Mouse (Mus musculus): ENCODE measurements around the gene Cdc42ep2. TPM values are rescaled to one million over a fixed set of nuclear protein-coding genes. Genes with fewer than 3 reads are reported as not detected.
"Not testable (repeated sequence)": the region's sequence is repeated elsewhere in the genome, so short reads cannot be mapped to it uniquely, and the experiment has no call there.

Gene Cdc42ep2
- polyA plus RNA-seq, 1 experiment from 2014 or later = 7.5 TPM

DNA sequence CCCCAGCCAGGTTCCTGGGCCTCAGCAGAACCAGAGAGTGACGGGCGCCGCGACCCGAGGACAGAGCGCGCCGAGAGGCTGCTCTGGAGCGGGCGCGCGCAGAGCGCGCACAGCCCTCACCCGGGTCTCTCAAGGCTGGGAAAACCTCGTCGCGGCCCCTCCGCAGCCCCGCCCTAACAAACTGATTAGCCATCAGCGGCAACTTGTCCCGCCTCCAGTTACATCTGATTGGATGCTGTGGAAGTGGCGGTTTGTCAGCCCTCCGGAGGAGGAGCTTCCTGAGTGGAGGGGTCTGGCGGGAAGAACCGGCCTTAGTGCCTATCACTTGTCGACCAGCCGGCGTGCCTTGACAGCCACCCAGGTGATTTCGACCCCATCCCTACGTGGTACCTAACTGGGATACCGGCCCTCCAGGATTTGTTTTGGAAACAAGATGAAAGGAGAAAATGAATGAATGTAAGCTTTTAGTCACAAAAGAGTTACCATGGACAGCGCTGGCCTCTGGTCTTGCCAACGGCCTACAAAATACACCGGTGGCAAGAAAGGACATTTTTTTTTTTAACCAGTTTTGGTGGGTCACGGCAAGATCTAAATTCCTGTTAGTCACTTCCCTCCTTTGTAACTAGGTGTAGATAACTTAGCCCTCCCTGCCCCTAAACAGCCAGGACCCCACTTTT, 30.5 kb downstream of the Cdc42ep2 start, which contains the start of gene Tigd3:
TSS of gene Tigd3 (minus strand) at position 148 of the 677 bp plus-strand sequence.
- H3K4me1 ChIP-seq (replicated peaks) = peaks cover 36% of the 10 kb centered on the region
- H3K4me3 ChIP-seq (replicated peaks) = peak within 1 kb of the TSS; percentile 50
- H3K9me3 ChIP-seq = no peaks in the 10 kb centered on the region
- H3K4me2 ChIP-seq (replicated peaks) = peak within 1 kb of the TSS; percentile 84
- H3K27ac ChIP-seq = peak within 1 kb of the TSS; percentile 70
- no peaks in the 10 kb centered on the region for H3K27me3 ChIP-seq
- H3K36me3 ChIP-seq = peaks cover 46% of the 10 kb centered on the region
- peak within 1 kb of the TSS; percentile 75 for H3K9ac ChIP-seq (replicated peaks)
- 4% methylated on average over 36 of the region's 36 CpGs for WGBS
- ATAC-seq = peak; percentile 97

DNA sequence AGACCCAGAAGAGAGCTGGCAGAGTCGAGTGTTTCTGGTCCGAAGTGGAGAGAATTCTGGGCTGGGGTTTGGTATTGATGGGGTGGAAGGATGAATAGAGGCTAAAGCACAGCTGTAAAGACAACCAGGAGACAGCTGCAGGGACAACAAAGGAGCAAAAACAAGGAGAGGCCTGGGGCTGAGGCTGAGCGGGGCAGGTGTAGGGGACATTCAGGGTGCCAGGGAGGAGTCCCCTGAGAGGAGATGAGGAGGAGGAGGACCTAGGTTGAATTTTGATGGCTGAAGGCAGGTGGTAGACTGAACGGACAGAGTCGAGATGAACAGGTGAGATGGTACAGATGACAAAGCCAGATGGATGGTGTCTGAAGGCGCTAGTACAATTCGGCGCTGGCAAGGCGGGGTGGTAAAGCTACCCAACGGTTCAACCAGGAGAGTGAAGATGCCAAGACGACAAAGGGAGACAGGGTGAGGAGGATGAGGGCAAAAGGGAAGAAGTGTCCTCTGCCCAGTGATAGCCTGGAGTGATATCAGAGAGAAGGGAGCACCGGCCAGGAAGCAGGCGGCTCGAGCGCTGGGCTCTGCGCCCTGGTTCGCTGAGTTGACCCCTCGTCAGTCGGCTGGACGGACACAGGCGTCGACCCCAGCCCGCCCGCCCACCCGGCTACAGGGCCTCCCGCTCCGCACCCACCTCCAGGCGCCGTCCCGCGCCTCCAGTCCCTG, 31.2 kb downstream of the Cdc42ep2 start:
- WGBS = 7% methylated on average over 31 of the region's 31 CpGs
- Histone ChIP-seq H3K27me3 (no peaks in the 10 kb centered on the region), H3K4me3 (replicated peaks) (peak overlapping the region; percentile 50), H3K4me2 (replicated peaks) (peak overlapping the region; percentile 84), H3K4me1 (replicated peaks) (peaks cover 36% of the 10 kb centered on the region), H3K36me3 (peaks cover 42% of the 10 kb centered on the region), H3K9ac (replicated peaks) (peak overlapping the region; percentile 75), H3K27ac (peak overlapping the region; percentile 70), H3K9me3 (no peaks in the 10 kb centered on the region)
- ATAC-seq = no peak; the same call in 1 of the 2 replicates

DNA sequence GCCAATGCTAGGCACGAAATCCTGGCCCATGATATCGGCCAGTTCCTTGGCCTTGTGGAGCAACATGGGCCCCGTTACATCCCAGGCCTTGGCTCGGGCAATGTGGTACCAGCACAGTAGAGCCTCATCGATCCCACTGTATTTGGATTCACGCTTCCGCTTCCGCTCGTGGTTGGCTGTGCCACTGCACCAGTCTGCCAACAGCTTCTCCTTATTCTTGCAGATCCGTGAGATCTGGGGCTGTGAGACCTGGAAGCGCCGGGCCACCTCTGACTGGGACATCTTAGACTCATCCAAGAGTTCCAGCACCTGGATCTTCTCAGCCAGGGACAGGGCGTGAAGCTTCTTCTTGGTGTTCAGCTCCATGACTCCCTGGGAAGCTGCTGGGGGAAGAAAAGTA, 31.9 kb downstream of the Cdc42ep2 start:
- Histone ChIP-seq H3K27me3 (no peaks in the 10 kb centered on the region), H3K4me3 (replicated peaks) (peak overlapping the region; percentile 50), H3K4me2 (replicated peaks) (peak overlapping the region; percentile 84), H3K9me3 (no peaks in the 10 kb centered on the region), H3K9ac (replicated peaks) (peak overlapping the region; percentile 75), H3K36me3 (peaks cover 36% of the 10 kb centered on the region), H3K27ac (0 out of 2 replicates have a peak overlapping the region, but pooled peaks have one; percentile 70), H3K4me1 (replicated peaks) (peaks cover 36% of the 10 kb centered on the region)
- 93% methylated on average over 13 of the region's 13 CpGs for WGBS
- no peak for ATAC-seq

DNA sequence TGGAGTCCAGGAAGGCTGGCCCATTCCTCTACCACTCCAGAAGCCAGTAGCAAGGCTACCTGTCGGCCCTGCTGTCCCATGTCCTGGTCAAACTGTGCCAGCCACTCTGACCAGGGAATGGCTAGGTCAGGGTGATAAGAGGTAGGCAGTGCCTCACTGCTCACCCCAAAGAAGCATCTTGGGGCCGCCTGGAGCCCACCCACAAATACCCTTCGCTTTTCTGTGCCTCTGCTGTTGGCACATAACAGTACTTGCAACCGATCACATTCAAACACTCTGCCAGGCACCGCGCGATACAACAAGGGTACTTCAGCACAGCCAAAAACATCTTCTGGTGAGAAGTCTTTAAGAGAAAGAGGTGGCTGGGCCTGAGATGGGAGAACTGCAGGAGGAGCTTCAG, 32.4 kb downstream of the Cdc42ep2 start:
- ATAC-seq = no peak
- peaks cover 36% of the 10 kb centered on the region for H3K4me1 ChIP-seq (replicated peaks)
- H3K4me2 ChIP-seq (replicated peaks) = peak overlapping the region; percentile 84; the same call in 1 of the 2 replicates
- no peak overlapping the region for H3K27ac ChIP-seq
- no peaks in the 10 kb centered on the region for H3K27me3 ChIP-seq
- peak overlapping the region; percentile 50 for H3K4me3 ChIP-seq (replicated peaks)
- peaks cover 31% of the 10 kb centered on the region for H3K36me3 ChIP-seq
- no peak overlapping the region; the same call in 1 of the 2 replicates for H3K9ac ChIP-seq (replicated peaks)
- 90% methylated on average over 7 of the region's 7 CpGs for WGBS
- H3K9me3 ChIP-seq = no peaks in the 10 kb centered on the region

DNA sequence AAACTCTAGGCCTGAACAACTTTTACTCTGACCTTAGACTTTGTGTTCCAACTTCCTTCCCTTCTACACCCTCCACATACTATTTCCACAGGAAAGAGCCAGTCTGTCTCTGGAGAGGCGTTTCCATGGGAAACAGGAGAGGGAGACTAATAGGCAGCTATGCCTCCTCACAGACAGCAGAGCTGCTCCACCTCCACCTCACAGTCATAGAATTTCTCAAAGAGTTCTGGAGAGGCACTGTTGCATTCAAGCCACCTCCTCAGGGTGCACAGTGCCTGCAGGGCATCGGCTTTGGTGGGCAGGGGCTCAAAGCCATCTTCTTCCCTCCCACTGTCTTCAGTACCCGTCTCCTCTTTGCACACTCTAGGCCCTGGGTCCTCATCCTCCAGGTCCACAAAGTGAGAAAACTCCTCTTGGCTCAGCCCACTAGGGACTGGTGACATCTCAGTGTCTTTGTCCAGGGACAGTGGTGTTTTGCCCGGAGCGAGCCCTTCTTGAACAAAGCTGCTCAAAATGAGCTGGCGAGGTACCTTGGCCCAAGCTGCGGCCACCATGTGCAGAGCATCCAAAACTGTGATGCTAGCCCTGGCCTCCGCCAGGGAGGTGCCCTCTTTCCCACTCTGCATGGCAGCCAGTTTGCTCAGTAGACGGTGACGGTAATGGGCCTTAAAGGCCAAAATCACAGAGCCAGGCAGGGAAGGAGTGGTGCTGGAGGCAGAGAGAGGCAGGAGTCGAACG, 32.9 kb downstream of the Cdc42ep2 start:
- Histone ChIP-seq H3K36me3 (peaks cover 27% of the 10 kb centered on the region), H3K4me1 (replicated peaks) (peaks cover 36% of the 10 kb centered on the region), H3K4me2 (replicated peaks) (peak overlapping the region; percentile 84; the same call in 1 of the 2 replicates), H3K9ac (replicated peaks) (no peak overlapping the region; the same call in 1 of the 2 replicates), H3K27ac (no peak overlapping the region), H3K27me3 (no peaks in the 10 kb centered on the region), H3K9me3 (no peaks in the 10 kb centered on the region), H3K4me3 (replicated peaks) (no peak overlapping the region)
- no peak for ATAC-seq
- WGBS = 92% methylated on average over 12 of the region's 12 CpGs

DNA sequence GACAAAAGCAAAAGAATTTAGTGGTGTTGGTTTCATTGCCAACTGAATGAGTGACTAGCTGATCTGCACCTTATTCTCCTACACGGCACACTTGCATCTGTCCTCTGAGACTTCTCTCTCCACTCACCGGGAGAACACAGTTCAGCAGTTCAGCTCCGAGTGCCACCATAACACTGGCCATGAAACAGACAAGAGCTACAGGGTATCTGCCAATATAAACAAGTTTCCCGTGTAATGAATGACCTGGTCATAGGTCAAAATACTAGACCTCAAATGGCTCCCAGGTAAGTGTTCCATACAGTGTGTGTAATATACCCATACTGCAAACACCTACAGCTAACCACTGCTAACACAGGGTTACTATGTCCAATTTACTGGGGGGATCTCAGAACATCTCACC, 35.4 kb downstream of the Cdc42ep2 start:
- peaks cover 30% of the 10 kb centered on the region for H3K4me1 ChIP-seq (replicated peaks)
- ATAC-seq = no peak
- no peak overlapping the region for H3K4me2 ChIP-seq (replicated peaks)
- WGBS = 73% methylated on average over 4 of the region's 4 CpGs
- H3K9ac ChIP-seq (replicated peaks) = no peak overlapping the region
- H3K27me3 ChIP-seq = no peaks in the 10 kb centered on the region
- peaks cover 16% of the 10 kb centered on the region for H3K36me3 ChIP-seq
- H3K9me3 ChIP-seq = no peaks in the 10 kb centered on the region
- H3K4me3 ChIP-seq (replicated peaks) = no peak overlapping the region
- H3K27ac ChIP-seq = no peak overlapping the region

DNA sequence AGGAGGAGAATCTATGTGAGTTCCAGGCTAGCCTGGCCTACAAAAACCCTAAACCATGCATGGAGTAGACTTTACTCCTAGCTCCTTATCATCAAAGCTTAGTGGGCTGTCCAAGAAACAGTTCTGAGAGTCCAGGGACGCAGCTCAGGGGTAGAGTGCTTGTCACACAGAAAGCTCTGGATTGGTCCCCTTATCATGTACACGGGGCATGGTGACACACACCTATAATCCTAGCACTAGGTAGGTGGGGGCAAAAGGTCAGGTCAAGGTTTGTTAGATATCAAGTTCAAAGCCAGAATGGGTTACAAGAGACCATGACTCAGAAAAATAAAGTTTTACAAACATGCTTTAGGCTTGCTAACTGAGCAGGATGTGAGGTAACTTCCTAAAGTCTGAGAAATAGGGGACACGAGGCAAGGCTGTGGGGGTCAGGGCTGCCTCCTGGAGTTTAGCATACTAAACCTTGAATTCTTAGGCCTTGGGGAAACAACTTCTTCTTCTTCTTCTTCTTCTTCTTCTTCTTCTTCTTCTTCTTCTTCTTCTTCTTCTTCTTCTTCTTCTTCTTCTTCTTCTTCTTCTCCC, 37.3 kb downstream of the Cdc42ep2 start:
- Histone ChIP-seq H3K4me2 (replicated peaks) (no peak overlapping the region), H3K9me3 (no peaks in the 10 kb centered on the region), H3K27me3 (no peaks in the 10 kb centered on the region), H3K4me1 (replicated peaks) (peaks cover 17% of the 10 kb centered on the region), H3K9ac (replicated peaks) (no peak overlapping the region), H3K4me3 (replicated peaks) (no peak overlapping the region), H3K36me3 (peaks cover 10% of the 10 kb centered on the region), H3K27ac (no peak overlapping the region)
- no peak for ATAC-seq
- WGBS = 84% methylated on average over 3 of the region's 3 CpGs

DNA sequence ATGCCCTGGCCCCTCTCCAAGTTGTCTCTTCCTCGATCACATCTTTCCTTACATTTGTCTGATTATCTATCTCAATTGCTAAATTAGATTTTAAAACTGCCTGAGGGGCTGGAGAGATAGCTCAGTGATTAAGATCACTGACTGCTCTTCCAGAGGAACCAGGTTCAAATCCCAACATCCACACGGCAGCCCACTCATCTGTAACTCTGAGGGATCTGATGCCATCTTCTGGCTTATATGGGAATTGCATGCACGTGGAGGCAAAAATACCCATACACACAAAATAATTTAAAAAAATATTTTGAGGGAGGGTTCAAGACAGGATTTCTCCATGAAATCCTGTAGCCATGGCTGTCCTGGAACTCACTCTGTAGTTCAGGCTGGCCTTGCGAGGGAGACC, 38.8 kb downstream of the Cdc42ep2 start:
- Histone ChIP-seq H3K9ac (replicated peaks) (no peak overlapping the region), H3K4me1 (replicated peaks) (peaks cover 6% of the 10 kb centered on the region; the same call in 1 of the 2 replicates), H3K9me3 (no peaks in the 10 kb centered on the region), H3K27ac (no peak overlapping the region), H3K4me3 (replicated peaks) (no peak overlapping the region), H3K36me3 (no peaks in the 10 kb centered on the region), H3K4me2 (replicated peaks) (no peak overlapping the region), H3K27me3 (no peaks in the 10 kb centered on the region)
- ATAC-seq = no peak
- 62% methylated on average over 4 of the region's 4 CpGs for WGBS

DNA sequence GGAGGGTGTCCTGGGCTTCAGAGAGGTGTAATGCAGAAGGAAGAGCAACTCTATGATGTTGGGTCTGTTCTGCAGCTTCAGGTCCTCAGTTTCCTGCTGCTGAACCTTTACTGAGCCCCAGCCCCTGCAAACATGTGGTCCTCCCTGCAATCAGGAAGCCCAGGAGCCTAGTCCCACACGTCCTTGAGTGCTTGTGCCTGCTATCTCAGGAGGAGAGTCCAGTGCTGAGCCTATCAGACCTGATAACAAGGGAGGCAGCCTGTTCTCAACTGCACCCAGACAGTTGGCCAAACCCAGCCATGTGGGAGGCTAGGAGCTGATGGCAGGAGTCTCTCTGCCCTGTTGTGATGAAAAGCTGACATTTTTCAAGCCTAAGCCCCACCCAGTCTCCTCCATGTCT, 40.7 kb downstream of the Cdc42ep2 start:
- Histone ChIP-seq H3K27ac (no peak overlapping the region), H3K4me3 (replicated peaks) (no peak overlapping the region), H3K4me2 (replicated peaks) (no peak overlapping the region), H3K9ac (replicated peaks) (no peak overlapping the region), H3K27me3 (no peaks in the 10 kb centered on the region), H3K36me3 (no peaks in the 10 kb centered on the region), H3K4me1 (replicated peaks) (no peaks in the 10 kb centered on the region), H3K9me3 (no peaks in the 10 kb centered on the region)
- 78% methylated on average over 1 of the region's 1 CpGs for WGBS
- no peak for ATAC-seq

DNA sequence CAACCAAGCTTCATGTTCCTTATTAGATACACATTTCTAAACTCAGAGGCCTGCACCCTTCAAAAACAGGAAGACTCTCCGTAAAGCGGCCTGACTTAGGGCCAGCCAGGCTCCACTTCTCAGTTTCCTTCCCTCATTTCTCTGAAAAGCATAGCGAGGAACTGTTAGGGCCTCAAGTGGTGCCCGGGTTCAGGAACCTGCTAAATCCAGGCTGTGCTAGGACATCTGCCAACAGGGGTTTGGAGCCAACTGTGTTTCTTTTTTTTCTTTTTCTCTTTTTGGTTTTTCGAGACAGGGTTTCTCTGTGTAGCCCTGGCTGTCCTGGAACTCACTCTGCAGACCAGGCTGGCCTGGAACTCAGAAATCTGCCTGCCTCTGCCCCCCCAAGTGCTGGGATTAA, 42.5 kb downstream of the Cdc42ep2 start:
- H3K4me3 ChIP-seq (replicated peaks); H3K4me1 ChIP-seq (replicated peaks); ATAC-seq; H3K9me3 ChIP-seq; H3K9ac ChIP-seq (replicated peaks); H3K4me2 ChIP-seq (replicated peaks); H3K36me3 ChIP-seq; H3K27ac ChIP-seq; H3K27me3 ChIP-seq: not testable (repeated sequence)
- 87% methylated on average over 5 of the region's 5 CpGs for WGBS

DNA sequence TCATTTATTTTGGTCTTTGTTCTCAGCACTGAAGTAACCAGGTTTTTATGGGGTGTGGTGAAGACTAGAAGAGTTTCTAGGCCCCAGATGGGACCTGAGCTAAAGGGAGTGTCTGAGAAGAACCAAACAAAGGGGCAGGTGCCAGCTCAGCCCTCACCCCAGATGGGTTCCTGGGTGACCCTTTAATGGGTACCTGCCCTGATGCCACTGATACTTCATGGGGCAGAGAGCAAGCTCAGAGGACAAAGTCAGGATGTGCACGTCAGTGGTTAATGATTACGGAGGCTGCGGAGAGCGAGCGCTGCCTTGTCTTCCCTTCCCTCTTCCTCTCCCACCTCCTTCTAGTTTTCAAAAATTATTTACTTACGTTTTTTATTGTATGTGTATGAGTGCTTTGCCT, 43.5 kb downstream of the Cdc42ep2 start:
- H3K27me3 ChIP-seq = no peaks in the 10 kb centered on the region
- no peak overlapping the region for H3K4me2 ChIP-seq (replicated peaks)
- H3K27ac ChIP-seq = no peak overlapping the region
- H3K9ac ChIP-seq (replicated peaks) = no peak overlapping the region
- no peak overlapping the region for H3K4me3 ChIP-seq (replicated peaks)
- no peak for ATAC-seq
- WGBS = 96% methylated on average over 6 of the region's 6 CpGs
- no peaks in the 10 kb centered on the region for H3K36me3 ChIP-seq
- H3K9me3 ChIP-seq = no peaks in the 10 kb centered on the region
- H3K4me1 ChIP-seq (replicated peaks) = no peaks in the 10 kb centered on the region
